Mouse (Mus musculus): ENCODE results near the gene Miox. TPM values are rescaled to one million over a fixed set of nuclear protein-coding genes. Genes with fewer than 3 reads are reported as not detected.

Miox gene
- total and polyA plus RNA-seq, 2 experiments from 2014 or later: not detected

DNA sequence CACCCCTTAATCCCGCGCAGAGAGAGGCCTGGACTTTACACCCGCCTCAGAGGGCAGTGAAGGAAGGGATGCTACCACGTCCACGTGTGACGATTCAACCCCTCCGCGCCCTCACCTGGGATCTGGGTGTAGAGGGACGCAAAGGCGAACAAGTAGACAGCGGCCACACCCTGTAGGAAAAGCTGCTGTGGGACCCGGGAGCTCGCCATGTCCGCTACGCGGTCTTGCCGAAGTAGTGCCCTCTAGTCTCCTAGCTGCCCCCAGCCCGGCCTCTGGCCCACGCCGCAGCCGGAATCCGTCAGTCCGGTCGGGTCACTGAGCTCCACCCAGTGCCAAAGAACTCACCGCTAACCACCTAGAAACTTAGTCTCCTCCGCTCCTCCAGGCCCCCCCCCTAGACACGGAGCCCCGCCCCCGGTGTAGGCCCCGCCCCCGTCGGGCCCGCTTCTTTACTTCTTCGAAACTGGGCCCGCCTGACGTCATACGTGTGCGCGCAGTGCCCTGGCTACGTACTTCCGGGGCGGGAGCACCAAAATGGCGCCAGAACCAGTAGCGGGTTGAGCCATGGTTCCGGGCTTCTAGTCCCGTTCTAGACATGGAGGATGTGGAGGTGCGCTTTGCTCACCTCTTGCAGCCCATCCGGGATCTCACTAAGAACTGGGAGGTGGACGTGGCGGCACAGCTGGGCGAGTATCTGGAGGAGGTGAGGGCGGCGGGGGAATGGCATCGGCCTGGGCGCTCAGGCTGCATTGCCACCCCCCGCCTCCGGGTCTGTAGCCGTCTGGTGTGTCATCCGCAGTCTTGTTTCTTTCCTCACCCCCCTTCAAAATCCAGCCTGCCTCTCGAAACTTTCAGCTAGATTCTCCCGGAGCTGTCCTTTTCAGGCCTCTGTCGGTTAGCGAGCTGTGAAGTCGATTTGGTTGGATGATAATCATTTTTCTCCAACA is 21.3 kb downstream of the Miox start, which contains the start of the genes Lmf2 and Ncaph2:
Lmf2 (minus strand) TSS at position 419 of the 947 bp plus-strand sequence.
Ncaph2 (plus strand) TSS at position 479 of the 947 bp plus-strand sequence.
- under 1% methylated on average over 64 of the region's 64 CpGs for WGBS
- peak within 1 kb of the TSS; percentile 79 for H3K9ac ChIP-seq (replicated peaks; ENCODE audit: low read depth, low read length)
- peak within 1 kb of the TSS; percentile 77 for H3K4me3 ChIP-seq (ENCODE audit: low read depth, low read length)
- no peaks in the 10 kb centered on the region for H3K9me3 ChIP-seq (replicated peaks; ENCODE audit: control insufficient read depth, low read length)
- H3K4me1 ChIP-seq (ENCODE audit: control insufficient read depth, insufficient read depth): peaks cover 22% of the 10 kb centered on the region; the same call in 1 of the 2 replicates
- H3K27ac ChIP-seq (ENCODE audit: low read depth): peak within 1 kb of the TSS; percentile 89
- DNase-seq (ENCODE audit: low spot score) (peak; percentile 91), ATAC-seq (ENCODE audit: insufficient read depth, low read depth) (peak; percentile 95)
- peak within 1 kb of the TSS; percentile 90 for H3K4me2 ChIP-seq (ENCODE audit: low read depth, low read length)
- peaks cover 36% of the 10 kb centered on the region for H3K36me3 ChIP-seq (replicated peaks; ENCODE audit: control insufficient read depth, insufficient read depth, low read length)
- H3K27me3 ChIP-seq (ENCODE audit: control insufficient read depth, insufficient read depth, low read length): no peaks in the 10 kb centered on the region
- 0 out of 2 replicates have a peak, but pooled peaks have one; percentile 5 for TF ChIP-seq EP300 (IDR thresholded peaks at IDR 0.05; ENCODE audit: low read depth)
- TF ChIP-seq CTCF (IDR thresholded peaks at IDR 0.05; ENCODE audit: low read depth): no peak

- peak overlapping the region; percentile 79 for H3K9ac ChIP-seq (replicated peaks; ENCODE audit: low read depth, low read length)
- H3K27me3 ChIP-seq (ENCODE audit: control insufficient read depth, insufficient read depth, low read length): no peaks in the 10 kb centered on the region
- ATAC-seq (ENCODE audit: insufficient read depth, low read depth) (peak; percentile 43), DNase-seq (ENCODE audit: low spot score) (peak; percentile 85)
- 1% methylated on average over 15 of the region's 15 CpGs for WGBS
- H3K4me2 ChIP-seq (ENCODE audit: low read depth, low read length): peak overlapping the region; percentile 90
- TF ChIP-seq EP300 (IDR thresholded peaks at IDR 0.05; ENCODE audit: low read depth) (no peak), CTCF (IDR thresholded peaks at IDR 0.05; ENCODE audit: low read depth) (no peak)
- H3K36me3 ChIP-seq (replicated peaks; ENCODE audit: control insufficient read depth, insufficient read depth, low read length): peaks cover 36% of the 10 kb centered on the region
- H3K9me3 ChIP-seq (replicated peaks; ENCODE audit: control insufficient read depth, low read length): no peaks in the 10 kb centered on the region
- peak overlapping the region; percentile 89 for H3K27ac ChIP-seq (ENCODE audit: low read depth)
- H3K4me1 ChIP-seq (ENCODE audit: control insufficient read depth, insufficient read depth): peaks cover 22% of the 10 kb centered on the region; the same call in 1 of the 2 replicates
- peak overlapping the region; percentile 77 for H3K4me3 ChIP-seq (ENCODE audit: low read depth, low read length)
Measured at GRCm38 (mm10) chr15:89356372-89356771, 22.2 kb downstream of the Miox start.

GRCm38 (mm10) chr15:89358784-89359183 is 24.6 kb downstream of the Miox start:
- no peak for DNase-seq (ENCODE audit: low spot score)
- Histone ChIP-seq H3K4me3 (ENCODE audit: low read depth, low read length) (no peak overlapping the region), H3K27me3 (ENCODE audit: control insufficient read depth, insufficient read depth, low read length) (no peaks in the 10 kb centered on the region), H3K4me2 (ENCODE audit: low read depth, low read length) (no peak overlapping the region), H3K9ac (replicated peaks; ENCODE audit: low read depth, low read length) (no peak overlapping the region), H3K4me1 (ENCODE audit: control insufficient read depth, insufficient read depth) (peaks cover 22% of the 10 kb centered on the region; the same call in 1 of the 2 replicates), H3K36me3 (replicated peaks; ENCODE audit: control insufficient read depth, insufficient read depth, low read length) (peaks cover 36% of the 10 kb centered on the region), H3K9me3 (replicated peaks; ENCODE audit: control insufficient read depth, low read length) (no peaks in the 10 kb centered on the region), H3K27ac (ENCODE audit: low read depth) (no peak overlapping the region)
- TF ChIP-seq EP300 (IDR thresholded peaks at IDR 0.05; ENCODE audit: low read depth): no peak
- TF ChIP-seq CTCF (IDR thresholded peaks at IDR 0.05; ENCODE audit: low read depth): no peak
- no peak for ATAC-seq (ENCODE audit: insufficient read depth, low read depth)
- WGBS: 36% methylated on average over 3 of the region's 3 CpGs

DNA sequence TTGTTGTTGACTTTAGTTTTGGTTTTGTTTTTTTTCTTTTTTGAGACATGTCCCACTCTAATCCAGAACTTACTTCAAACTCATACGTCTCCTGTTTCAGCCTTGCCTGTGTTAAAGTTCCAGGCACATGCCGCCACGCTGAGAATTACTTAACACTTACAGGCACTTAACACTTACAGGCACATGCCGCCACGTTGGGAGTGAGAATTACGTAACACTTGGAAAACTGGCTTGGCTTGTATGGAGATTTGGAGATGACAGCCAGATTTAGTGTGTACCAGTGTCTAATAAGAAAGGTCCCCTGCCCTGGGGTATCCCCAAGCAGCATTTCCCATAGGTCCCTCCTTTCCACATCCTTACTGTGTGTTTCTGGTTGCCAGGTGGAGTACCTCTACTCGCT is 28.9 kb downstream of the Miox start:
- Histone ChIP-seq H3K27me3 (ENCODE audit: control insufficient read depth, insufficient read depth, low read length) (no peaks in the 10 kb centered on the region), H3K4me2 (ENCODE audit: low read depth, low read length) (no peak overlapping the region), H3K27ac (ENCODE audit: low read depth) (no peak overlapping the region), H3K36me3 (replicated peaks; ENCODE audit: control insufficient read depth, insufficient read depth, low read length) (peaks cover 78% of the 10 kb centered on the region), H3K9ac (replicated peaks; ENCODE audit: low read depth, low read length) (no peak overlapping the region), H3K9me3 (replicated peaks; ENCODE audit: control insufficient read depth, low read length) (no peaks in the 10 kb centered on the region), H3K4me3 (ENCODE audit: low read depth, low read length) (no peak overlapping the region), H3K4me1 (ENCODE audit: control insufficient read depth, insufficient read depth) (no peaks in the 10 kb centered on the region)
- WGBS: 77% methylated on average over 7 of the region's 7 CpGs
- DNase-seq (ENCODE audit: low spot score) (no peak), ATAC-seq (ENCODE audit: insufficient read depth, low read depth) (no peak)
- no peak for TF ChIP-seq EP300 (IDR thresholded peaks at IDR 0.05; ENCODE audit: low read depth)
- TF ChIP-seq CTCF (IDR thresholded peaks at IDR 0.05; ENCODE audit: low read depth): no peak

GRCm38 (mm10) chr15:89365141-89365551 is 30.9 kb downstream of the Miox start:
- no peak overlapping the region for H3K9ac ChIP-seq (replicated peaks; ENCODE audit: low read depth, low read length)
- no peaks in the 10 kb centered on the region for H3K9me3 ChIP-seq (replicated peaks; ENCODE audit: control insufficient read depth, low read length)
- peaks cover 99% of the 10 kb centered on the region for H3K36me3 ChIP-seq (replicated peaks; ENCODE audit: control insufficient read depth, insufficient read depth, low read length)
- H3K4me3 ChIP-seq (ENCODE audit: low read depth, low read length): no peak overlapping the region
- H3K4me1 ChIP-seq (ENCODE audit: control insufficient read depth, insufficient read depth): no peaks in the 10 kb centered on the region
- H3K4me2 ChIP-seq (ENCODE audit: low read depth, low read length): no peak overlapping the region
- TF ChIP-seq CTCF (IDR thresholded peaks at IDR 0.05; ENCODE audit: low read depth) (no peak), EP300 (IDR thresholded peaks at IDR 0.05; ENCODE audit: low read depth) (no peak)
- DNase-seq (ENCODE audit: low spot score) (no peak), ATAC-seq (ENCODE audit: insufficient read depth, low read depth) (no peak)
- H3K27ac ChIP-seq (ENCODE audit: low read depth): no peak overlapping the region
- 81% methylated on average over 4 of the region's 4 CpGs for WGBS
- no peaks in the 10 kb centered on the region for H3K27me3 ChIP-seq (ENCODE audit: control insufficient read depth, insufficient read depth, low read length)

Measured in heart, postnatal 0 days (tissue).